Mouse (Mus musculus): ENCODE results near the gene Gpat3.

Gene Gpat3

GRCm38 (mm10) chr5:100861140-100861539, 15.6 kb downstream of the Gpat3 start:
- no peak for DNase-seq (ENCODE audit: low read depth, low spot score)

DNA sequence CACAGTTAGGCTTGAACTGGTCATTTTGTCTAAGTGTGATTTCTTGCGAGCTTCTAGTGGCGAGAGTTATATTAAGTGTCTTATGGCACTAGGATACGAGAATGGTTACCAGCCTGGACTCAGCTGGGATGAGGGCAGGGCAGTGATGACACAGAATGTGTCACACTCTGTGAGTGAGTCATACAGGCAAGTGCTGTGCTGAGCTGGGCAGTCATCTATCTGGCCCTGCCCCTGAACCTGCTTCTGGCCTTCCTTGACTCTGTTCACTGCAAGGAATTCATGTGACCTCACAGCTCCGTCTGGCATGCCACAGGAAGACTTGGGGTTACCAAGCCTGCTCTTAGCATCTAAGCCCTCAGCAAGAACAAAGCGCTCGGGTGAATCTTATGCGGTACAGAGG, 16.3 kb downstream of the Gpat3 start:
- DNase-seq (ENCODE audit: low read depth, low spot score) = no peak

DNA sequence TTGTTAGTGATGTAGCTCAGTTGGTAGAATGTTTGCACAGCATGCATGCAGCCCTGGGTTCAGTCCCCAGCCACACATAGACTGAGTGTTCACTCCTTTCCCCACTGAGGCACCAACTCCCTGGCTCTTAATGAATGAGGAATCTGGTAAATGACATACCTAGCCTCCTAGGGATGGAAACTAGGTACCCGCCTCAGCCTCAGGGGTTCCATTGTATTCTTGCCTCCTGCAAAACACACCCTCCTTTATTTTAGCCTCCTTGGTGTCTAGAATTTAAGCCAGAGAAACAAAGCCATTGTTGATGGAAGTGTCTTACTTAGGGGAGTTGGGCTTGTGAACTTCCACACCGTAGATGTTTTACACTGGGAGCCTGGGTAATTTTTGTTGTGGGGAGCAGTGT, 17.6 kb downstream of the Gpat3 start:
- DNase-seq (ENCODE audit: low read depth, low spot score) = no peak

GRCm38 (mm10) chr5:100864438-100864837, 18.9 kb downstream of the Gpat3 start:
- DNase-seq (ENCODE audit: low read depth, low spot score) = no peak

DNA sequence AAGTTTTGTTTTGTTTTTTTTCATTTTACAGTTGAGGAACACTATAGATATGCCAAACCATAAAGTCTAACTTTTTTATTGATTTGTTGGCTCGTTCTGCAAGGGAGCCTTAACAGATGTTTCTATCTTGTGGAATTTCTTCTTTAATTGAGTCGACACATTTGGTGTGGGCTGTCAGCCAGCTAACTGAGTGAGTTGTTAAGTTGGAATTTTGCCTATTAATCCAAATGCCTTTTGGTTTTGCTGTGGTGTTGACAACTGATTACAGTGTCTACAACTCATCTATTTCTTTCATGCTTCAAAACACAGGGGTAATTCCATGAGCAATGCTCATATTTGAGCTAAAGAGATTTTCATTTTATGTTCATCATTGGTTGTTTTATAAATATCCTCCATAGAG, 20.7 kb downstream of the Gpat3 start:
- DNase-seq (ENCODE audit: low read depth, low spot score) = no peak

- no peak for DNase-seq (ENCODE audit: low read depth, low spot score)
These were observed 23.8 kb downstream of the Gpat3 start for GRCm38 (mm10) chr5:100869197-100869895.

DNA sequence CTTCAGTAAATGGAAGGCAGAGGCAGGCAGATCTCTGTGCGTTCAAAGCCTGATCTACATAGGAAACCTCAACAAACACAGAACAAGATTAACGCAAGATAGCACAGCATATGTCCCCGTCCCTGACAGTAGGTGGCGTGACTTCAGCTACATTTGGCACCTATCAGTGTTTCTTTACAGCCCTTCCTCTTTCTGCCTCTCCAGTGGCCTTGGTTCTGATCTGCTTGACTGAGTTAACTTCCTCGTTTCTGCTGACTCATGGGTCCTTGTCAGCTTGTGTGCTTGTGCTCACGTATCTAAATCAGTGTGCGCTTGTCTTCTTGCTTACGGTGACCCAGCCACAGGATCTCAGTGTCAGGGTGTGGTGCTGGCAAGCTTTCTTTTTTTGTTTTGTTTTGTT, 26.5 kb downstream of the Gpat3 start:
- no peak for DNase-seq (ENCODE audit: low read depth, low spot score)

DNA sequence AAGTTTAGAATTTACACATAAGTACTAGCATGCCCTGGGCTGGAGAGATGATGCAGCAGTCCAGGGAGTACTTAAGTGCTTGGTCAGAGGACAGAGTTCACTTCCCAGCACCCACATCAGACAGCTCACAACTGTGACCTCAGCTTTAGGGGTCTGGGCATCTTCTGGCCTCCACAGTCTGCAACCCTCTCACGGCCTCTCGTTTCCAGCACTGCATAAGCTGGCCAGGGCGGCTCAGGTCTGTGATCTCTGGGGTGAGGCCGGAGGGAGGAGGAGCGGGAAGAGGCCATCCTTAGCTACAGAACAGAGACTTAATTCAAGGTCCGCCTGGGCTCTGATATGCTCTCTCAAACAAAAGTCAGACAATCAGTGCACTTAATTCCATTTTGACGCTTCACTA, 29.2 kb downstream of the Gpat3 start:
- DNase-seq (ENCODE audit: low read depth, low spot score) = no peak

DNA sequence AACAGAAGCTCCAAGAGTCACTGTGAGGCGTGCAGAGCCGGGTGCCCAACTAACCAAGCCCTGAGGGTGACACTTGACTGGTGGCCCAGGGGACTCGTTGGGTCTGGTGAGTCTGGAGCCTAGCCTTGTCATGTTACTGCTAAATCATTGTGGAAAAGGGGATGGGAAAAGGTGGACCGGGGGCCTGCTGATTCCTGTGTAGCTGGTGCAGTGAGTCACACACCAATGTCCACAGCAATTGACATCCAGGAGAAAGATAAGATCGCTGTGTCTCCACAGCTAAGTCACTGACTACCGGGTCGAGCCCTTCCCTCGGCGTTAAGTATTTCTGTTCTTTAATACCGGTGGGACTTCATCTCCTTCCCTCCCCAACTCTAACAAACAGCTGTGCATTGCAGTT, 29.7 kb downstream of the Gpat3 start:
- no peak for DNase-seq (ENCODE audit: low read depth, low spot score)

DNA sequence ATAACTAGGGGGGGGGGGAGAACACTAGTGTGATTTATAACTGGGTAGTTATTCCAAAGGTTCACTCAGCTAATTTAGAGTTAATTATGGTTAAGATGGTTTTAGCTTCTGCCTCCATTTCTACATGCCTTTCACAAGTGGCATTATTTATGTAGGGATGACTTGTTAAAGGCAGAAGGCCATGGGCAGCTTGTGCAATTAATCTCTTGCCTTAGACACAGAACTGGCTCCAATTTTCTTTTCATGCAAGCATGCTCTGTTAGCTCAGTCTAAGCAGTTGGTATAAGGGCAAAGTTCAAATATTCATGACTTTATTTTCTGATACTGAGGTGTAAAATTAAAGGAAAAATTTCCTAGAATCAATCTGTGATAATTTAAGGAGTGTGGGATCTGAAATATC, 31.5 kb downstream of the Gpat3 start:
- no peak for DNase-seq (ENCODE audit: low read depth, low spot score)

GRCm38 (mm10) chr5:100885216-100885615, 39.7 kb downstream of the Gpat3 start:
- no peak for DNase-seq (ENCODE audit: low read depth, low spot score)

DNA sequence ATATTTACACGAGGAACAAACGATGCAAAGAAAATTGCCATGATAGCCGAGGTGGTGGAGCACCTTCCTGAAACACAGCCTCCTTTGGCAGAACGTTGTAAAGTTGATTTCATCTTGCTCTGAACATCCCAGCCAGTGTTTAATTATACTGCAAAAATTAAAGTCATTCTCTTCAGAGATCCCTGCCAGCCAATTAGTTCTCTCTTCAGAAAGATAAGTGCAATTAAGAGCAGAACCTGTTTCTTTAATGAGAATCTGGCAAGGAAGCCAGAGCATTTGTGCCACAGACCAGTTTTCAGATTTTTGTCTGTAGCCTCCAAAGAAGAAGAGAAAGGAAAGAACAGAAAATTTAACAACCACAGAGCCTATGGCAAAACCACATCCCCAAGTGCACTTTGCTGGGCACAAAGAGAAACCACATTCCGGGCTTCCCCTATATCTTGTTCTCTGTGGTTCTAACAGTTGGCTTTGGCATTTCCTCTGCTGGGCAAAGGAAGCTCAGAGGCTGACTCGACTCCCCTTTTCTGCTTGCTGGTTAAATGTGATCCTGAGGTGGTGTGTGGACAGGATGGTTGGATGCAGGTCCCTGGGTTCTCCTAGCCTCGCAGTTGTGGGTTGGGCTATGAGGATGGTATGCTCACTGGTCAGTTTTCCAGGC, 40.9 kb downstream of the Gpat3 start:
- DNase-seq (ENCODE audit: low read depth, low spot score) = peak; percentile 8

DNA sequence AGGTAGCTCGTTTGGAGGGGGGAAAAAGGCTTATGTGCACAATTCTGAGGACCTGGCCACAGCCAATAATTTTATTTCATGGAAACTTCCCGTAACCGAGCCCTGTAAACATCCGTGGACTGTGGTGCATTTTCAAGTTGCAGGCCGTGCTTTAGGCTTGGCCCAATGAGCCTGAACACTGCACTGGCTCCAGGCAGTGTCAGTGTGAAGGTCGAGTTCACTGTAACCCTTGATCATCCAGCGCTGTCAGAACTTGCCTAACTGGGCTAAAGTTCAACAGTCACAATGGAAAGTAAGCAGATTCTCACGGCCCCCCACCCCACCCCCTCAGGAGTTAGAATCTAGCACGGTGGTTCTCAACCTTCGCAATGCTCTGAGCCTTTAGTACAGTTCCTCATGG, 50.7 kb downstream of the Gpat3 start:
- no peak for DNase-seq (ENCODE audit: low read depth, low spot score)

- DNase-seq (ENCODE audit: low read depth, low spot score) = no peak
These were observed 54.4 kb downstream of the Gpat3 start for GRCm38 (mm10) chr5:100899745-100900489.

DNA sequence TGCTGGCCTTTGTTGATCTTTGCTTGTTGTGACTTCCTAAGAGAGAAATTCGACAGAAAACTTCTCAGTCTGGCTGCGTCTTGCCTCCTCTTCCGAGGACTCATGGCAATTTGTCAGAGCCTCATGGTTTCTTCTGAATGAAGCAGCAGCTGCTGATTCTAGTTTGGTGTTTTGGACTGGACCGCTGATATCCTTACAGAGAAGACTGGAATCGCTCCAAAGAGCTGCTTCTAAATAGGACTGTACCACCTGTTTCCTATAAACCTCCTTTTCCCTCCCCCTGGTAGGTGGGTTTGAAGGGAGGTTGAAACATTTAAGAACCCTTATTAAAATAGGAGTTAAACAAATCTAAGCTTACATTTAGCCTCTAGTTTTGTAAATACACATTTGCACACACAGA, 55.5 kb downstream of the Gpat3 start:
- no peak for DNase-seq (ENCODE audit: low read depth, low spot score)

- no peak for DNase-seq (ENCODE audit: low read depth, low spot score)
These were observed 63.0 kb downstream of the Gpat3 start for GRCm38 (mm10) chr5:100908478-100908877.

GRCm38 (mm10) chr5:100908901-100909300, 63.4 kb downstream of the Gpat3 start:
- DNase-seq (ENCODE audit: low read depth, low spot score) = no peak

DNA sequence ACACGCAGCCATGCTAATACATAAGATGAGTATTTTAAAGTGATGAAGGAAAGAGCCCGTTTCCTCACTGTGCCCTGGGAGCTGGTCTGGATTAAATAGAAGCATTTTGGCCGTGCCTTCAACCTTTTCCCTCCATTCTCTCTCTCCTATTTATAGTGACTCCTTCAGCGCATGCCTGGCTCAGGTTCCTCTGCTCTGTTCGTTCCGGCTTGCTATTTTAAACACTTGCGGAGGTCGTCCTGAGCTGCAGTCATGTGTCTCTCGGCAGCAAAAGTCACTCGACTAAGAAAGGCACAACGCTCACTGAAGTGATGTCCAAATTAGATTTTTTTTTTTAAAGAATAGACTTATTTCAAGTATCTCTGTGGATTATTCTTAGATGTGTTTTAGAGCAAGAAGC, 64.2 kb downstream of the Gpat3 start:
- DNase-seq (ENCODE audit: low read depth, low spot score) = no peak

DNA sequence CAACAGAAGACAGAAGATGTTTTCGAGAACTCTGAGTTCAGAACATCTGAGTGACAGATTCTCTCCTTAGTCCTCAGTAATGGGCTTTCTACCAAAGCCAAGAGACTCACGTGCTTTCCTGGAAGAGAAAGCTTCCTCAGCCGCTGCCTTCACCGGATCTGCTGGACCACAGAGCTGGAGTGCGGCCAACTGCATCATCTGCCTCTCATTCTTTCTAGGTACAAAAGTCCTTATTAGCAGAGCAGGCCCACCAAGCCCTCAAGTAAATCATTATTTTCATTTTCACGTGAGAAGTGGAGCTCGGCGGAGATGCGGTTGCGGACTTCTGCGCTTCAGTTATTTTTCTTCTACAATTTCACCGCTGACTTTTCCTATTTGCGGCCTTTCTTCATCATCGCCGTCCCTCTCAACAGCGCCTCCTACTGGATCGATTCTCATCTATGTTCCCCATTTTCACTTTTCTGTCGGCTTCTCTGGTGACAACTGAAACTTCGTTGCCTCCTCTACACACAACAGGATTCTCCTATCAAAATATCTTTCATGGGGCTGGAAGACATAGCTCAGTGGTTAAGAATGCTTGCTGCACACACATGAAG, 66.1 kb downstream of the Gpat3 start:
- DNase-seq (ENCODE audit: low read depth, low spot score) = no peak

DNA sequence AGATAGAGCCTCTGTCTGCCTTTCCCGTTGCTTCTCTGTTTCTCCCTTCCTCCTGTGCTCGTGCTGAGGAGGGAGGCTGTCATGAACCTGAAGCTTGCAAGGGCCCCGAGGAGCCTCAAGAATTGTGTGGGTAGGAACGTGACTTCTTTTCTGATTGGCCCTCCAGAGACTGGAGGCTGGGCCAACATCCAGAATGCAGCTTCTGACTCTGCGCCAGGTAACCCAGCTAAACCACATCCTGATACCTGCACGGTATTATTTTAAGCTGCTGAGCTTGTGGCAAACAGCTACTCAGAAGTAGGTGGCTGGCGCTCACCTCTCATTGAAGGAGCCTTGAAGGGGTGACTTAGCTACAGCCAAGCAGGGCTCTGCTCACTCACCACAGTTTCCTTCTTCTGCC, 66.9 kb downstream of the Gpat3 start:
- DNase-seq (ENCODE audit: low read depth, low spot score) = no peak

- DNase-seq (ENCODE audit: low read depth, low spot score) = no peak
These were observed 67.8 kb downstream of the Gpat3 start for GRCm38 (mm10) chr5:100913274-100913673.

GRCm38 (mm10) chr5:100914989-100915388, 69.5 kb downstream of the Gpat3 start:
- peak; percentile 24 for DNase-seq (ENCODE audit: low read depth, low spot score)

All from brain, embryonic 18.5 days (tissue).